Mouse (Mus musculus) kidney, adult 9 months (tissue): ENCODE measurements around the gene 1700069L16Rik.

Experiments
- DNase-seq: peaks from one replicate; pipeline ENCODE4 v3.0.0; 2022

The 1700069L16Rik gene

GRCm38 (mm10) chr5:113724446-113724845 lies at the start of gene 1700069L16Rik:
TSS of gene 1700069L16Rik (minus strand) at chr5:113724772.
- DNase-seq = peak; percentile 76

GRCm38 (mm10) chr5:113773664-113774063 lies 49.1 kb upstream of the 1700069L16Rik start:
- DNase-seq = peak; percentile 94

- no peak for DNase-seq
Measured at GRCm38 (mm10) chr5:113772905-113773519, 48.4 kb upstream of the 1700069L16Rik start.

GRCm38 (mm10) chr5:113772450-113772895 lies 47.9 kb upstream of the 1700069L16Rik start, which contains the start of the genes Sart3 and Iscu:
TSS of gene Sart3 (minus strand) at chr5:113772510.
TSS of gene Iscu (plus strand) at chr5:113772748.
- DNase-seq = peak; percentile 93

GRCm38 (mm10) chr5:113771213-113772162 lies 46.9 kb upstream of the 1700069L16Rik start:
- DNase-seq = peak; percentile 92

DNA sequence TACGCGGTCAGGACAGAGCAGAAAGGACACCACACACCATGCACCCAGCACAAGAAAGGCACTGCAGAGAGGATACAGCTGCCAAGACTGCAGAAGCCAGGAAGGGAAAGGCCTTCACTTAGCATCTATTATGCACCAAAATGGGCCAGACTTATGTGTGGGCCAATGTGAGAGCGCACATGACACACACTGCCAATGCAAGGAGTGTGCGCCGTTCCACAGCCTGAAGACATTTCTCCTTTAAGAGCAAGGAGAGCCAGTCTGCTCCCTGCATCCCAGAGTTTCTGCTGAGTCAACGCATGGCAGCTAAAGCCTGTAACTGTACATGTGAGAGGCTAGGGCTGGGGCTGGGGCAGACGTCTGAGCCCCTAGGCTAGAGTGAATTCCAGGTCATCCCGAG lies 44.2 kb upstream of the 1700069L16Rik start:
- DNase-seq = no peak

DNA sequence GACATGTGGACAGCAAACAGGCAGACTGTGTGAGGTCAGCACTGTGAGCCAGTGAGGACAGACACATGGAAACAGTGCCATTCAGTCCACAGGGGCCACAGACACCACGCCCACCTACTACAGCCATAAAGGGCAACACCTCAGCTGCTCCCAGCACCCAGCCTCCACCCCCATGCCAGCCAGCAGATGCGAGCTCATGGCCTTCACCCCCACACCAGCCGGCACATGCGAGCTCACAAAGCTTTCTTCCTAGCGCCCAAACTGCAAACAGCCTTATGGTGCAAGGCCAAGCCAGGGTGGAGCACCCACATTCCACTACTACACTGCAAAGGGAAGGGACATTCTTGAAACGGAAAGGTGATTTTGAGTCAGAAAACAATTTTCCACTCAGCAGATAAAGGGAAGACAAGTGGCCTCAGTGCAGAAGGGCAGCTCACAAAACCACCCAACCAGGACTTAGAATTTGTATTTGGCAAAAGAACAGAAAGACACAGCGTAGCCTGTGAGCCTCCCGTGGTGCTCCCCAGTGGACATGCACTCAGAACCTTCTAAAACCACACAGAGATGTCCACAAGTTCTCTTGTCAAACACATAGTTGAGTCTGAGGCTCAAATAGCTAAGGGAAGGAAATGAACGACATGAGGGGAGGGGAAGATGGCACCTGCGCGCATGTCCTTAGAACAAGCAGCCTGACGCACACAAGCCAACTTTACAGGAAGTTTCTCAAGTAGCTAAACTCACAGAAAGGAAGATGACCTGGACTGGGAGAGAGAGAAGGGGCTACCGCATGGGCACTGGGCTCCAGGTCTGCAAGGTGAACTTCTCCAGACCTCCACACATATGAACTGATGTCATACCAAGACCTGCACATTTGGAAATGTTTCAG lies 41.3 kb upstream of the 1700069L16Rik start:
- no peak for DNase-seq

- DNase-seq = no peak
Measured at GRCm38 (mm10) chr5:113764426-113764825, 39.9 kb upstream of the 1700069L16Rik start.

GRCm38 (mm10) chr5:113761585-113761984 lies 37.0 kb upstream of the 1700069L16Rik start:
- no peak for DNase-seq

DNA sequence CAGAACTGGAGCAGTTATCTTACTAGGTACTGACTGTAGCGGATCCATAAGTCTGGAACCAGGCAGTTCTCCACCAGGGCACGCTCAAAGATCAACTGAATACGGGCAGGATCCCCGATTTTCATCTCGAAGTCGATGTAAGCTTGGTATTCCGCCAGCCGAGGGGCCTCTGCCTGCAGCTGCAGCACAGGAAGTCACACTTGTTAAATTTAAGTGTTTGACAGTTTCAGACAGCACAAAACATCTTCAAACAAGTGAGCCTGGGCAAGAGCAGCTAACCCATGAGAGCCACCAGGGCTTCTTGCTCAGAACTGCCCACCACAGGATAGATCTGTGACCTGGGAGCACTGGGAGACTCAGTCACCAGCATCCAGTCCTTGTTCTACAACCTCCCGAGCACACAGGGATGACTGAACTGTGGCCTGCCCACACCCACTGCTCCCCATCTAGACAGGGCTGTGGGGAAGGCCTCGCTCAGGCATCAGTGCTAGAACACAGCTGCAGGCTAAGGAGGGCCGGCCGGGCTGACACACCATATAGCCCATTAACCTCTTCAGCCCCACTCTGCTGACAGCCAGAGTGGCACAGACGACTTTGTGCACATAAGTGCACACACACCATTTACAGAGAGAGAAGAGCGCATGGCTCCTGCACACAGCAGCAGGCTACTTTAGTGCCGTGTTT lies 30.9 kb upstream of the 1700069L16Rik start:
- no peak for DNase-seq

DNA sequence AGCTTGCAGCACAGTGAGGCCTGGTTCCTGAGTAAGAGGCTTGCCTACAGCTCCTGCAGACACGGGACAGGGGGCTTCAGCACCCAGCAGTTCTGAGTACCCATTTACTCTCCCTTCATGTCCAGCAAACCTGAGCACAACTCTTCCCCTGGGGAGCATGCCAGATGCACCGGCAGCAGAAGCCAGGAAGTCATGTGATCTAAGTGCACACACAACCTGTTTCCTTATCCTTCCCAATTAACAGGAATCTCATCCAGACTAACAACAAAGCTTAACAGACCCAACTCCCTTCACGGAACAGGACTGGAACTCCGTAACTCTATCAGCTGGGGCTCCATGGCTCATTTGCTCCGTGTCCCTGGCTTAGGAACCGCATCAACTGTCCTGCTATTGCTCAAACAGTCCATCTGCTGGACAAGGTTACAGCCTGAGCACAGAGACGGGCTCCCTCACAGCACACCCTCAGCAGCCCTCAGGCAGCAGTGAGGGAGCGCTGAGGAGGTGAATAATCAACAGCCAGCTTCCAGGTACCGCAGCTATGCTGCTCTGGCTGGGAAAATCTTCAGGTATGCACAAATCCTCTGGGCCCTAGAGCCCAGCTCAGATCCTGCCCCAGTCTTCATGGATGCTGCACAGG lies 27.1 kb upstream of the 1700069L16Rik start:
- no peak for DNase-seq

- DNase-seq = no peak
Measured at GRCm38 (mm10) chr5:113748556-113749331, 24.2 kb upstream of the 1700069L16Rik start.

DNA sequence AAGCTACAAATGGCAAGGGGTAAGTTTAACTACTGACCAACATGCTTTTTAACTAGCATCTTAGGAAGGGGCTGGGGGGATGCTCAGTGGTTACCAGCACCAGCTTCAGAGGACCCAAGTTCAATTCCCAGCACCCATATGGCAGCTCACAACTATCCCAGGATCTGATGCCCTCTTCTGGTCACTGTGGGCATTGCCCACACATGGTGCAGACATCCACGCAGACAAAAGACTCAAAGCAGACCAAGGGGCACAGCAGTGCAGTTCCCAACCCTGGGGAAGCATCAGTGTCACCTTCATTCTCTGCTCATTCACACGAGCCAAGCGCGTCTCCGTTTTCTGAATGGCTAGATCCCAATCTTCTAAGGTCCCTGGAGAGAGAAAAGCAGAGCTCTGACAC lies 23.1 kb upstream of the 1700069L16Rik start:
- no peak for DNase-seq

GRCm38 (mm10) chr5:113737607-113738237 lies 13.2 kb upstream of the 1700069L16Rik start:
- DNase-seq = no peak

- DNase-seq = peak; percentile 21
Measured at GRCm38 (mm10) chr5:113736522-113737164, 12.1 kb upstream of the 1700069L16Rik start.

- DNase-seq = no peak
Measured at GRCm38 (mm10) chr5:113736113-113736502, 11.5 kb upstream of the 1700069L16Rik start.

GRCm38 (mm10) chr5:113735345-113736112 lies 11.0 kb upstream of the 1700069L16Rik start, which contains the start of gene Ficd:
TSS of gene Ficd (plus strand) at chr5:113735803.
- peak; percentile 92 for DNase-seq

DNA sequence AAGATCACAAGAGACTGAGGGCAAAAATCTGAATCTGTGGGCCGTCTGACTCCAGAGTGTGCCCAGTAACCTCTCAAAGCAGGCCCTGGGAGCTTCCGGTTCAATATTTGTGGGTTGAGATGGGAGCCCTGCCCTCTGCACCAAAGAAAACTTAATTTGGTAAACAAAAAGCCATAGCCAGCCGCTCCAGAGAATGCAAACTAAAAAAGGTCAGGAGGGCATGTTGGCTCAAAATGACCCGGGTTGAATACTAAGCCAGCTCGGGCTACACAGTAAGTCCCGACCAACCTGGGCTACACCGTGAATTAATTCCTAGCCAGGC lies 10.4 kb upstream of the 1700069L16Rik start:
- DNase-seq = no peak

GRCm38 (mm10) chr5:113734376-113734775 lies 9.8 kb upstream of the 1700069L16Rik start:
- peak; percentile 17 for DNase-seq
